Mouse (Mus musculus) lung, postnatal 14 days (tissue): ENCODE measurements around the gene Etnppl.

Experiments
- DNase-seq: peaks from one replicate; pipeline ENCODE4 v3.0.0; 2021

Gene Etnppl

GRCm38 (mm10) chr3:130617439-130617898 is at the start of gene Etnppl:
Etnppl (plus strand) TSS chr3:130617448.
- no peak for DNase-seq

- DNase-seq, result no peak
These were observed 48.7 kb upstream of the Etnppl start for GRCm38 (mm10) chr3:130568331-130569095.

- DNase-seq, result no peak
These were observed 44.0 kb upstream of the Etnppl start for GRCm38 (mm10) chr3:130573243-130573642.

GRCm38 (mm10) chr3:130574652-130575051 is 42.6 kb upstream of the Etnppl start:
- peak; percentile 60 for DNase-seq

- DNase-seq, result peak; percentile 21
These were observed 40.6 kb upstream of the Etnppl start for GRCm38 (mm10) chr3:130576683-130577082.

- peak; percentile 10 for DNase-seq
These were observed 37.7 kb upstream of the Etnppl start for GRCm38 (mm10) chr3:130579501-130579900.

GRCm38 (mm10) chr3:130581577-130581976 is 35.7 kb upstream of the Etnppl start:
- no peak for DNase-seq

- no peak for DNase-seq
These were observed 34.2 kb upstream of the Etnppl start for GRCm38 (mm10) chr3:130582903-130583664.

GRCm38 (mm10) chr3:130584007-130584406 is 33.2 kb upstream of the Etnppl start:
- DNase-seq, result no peak

- DNase-seq, result no peak
These were observed 22.2 kb upstream of the Etnppl start for GRCm38 (mm10) chr3:130595050-130595449.

- no peak for DNase-seq
These were observed 15.8 kb upstream of the Etnppl start for GRCm38 (mm10) chr3:130601491-130601890.

- DNase-seq, result peak; percentile 7
These were observed 9.3 kb upstream of the Etnppl start for GRCm38 (mm10) chr3:130607924-130608323.

- no peak for DNase-seq
These were observed 2.8 kb upstream of the Etnppl start for GRCm38 (mm10) chr3:130614444-130614843.

GRCm38 (mm10) chr3:130615625-130616024 is 1.6 kb upstream of the Etnppl start:
- DNase-seq, result no peak

- no peak for DNase-seq
These were observed 3.4 kb downstream of the Etnppl start for GRCm38 (mm10) chr3:130620517-130621146.

- DNase-seq, result no peak
These were observed 11.1 kb downstream of the Etnppl start for GRCm38 (mm10) chr3:130628358-130628757.

GRCm38 (mm10) chr3:130633859-130634258 is 16.6 kb downstream of the Etnppl start:
- DNase-seq, result no peak

GRCm38 (mm10) chr3:130646110-130646810 is 29.0 kb downstream of the Etnppl start:
- DNase-seq, result no peak

GRCm38 (mm10) chr3:130649569-130649968 is 32.3 kb downstream of the Etnppl start:
- no peak for DNase-seq

GRCm38 (mm10) chr3:130660619-130661018 is 43.4 kb downstream of the Etnppl start:
- no peak for DNase-seq

GRCm38 (mm10) chr3:130662496-130662895 is 45.2 kb downstream of the Etnppl start:
- DNase-seq, result no peak

- DNase-seq, result no peak
These were observed 54.0 kb downstream of the Etnppl start for GRCm38 (mm10) chr3:130671291-130671690.
